Mouse (Mus musculus) C2C12 (cell line): ENCODE measurements around the gene Izumo1. TPM values are rescaled to one million over a fixed set of nuclear protein-coding genes. Genes with fewer than 3 reads are reported as not detected.

Experiments used
- H3K27me3 ChIP-seq: one replicate; pipeline ENCODE4 v1.6.1; 2011; ENCODE audit not compliant: control insufficient read depth, insufficient read depth, insufficient read length
- H3K36me3 ChIP-seq: one replicate; pipeline ENCODE4 v1.6.1; 2011; ENCODE audit not compliant: control insufficient read depth, insufficient read depth
- H3K4me3 ChIP-seq: one replicate; pipeline ENCODE4 v1.5.1; 2011; ENCODE audit warnings: mild to moderate bottlenecking, control low read depth; ENCODE audit not compliant: poor library complexity, insufficient read depth, severe bottlenecking
- H3K79me2 ChIP-seq: one replicate; pipeline ENCODE4 v1.6.1; 2011; ENCODE audit not compliant: control insufficient read depth, insufficient read depth
- H3K79me3 ChIP-seq: one replicate; pipeline ENCODE4 v1.6.1; 2011; ENCODE audit warnings: low read depth, control low read depth
- H3ac ChIP-seq: one replicate; pipeline ENCODE3; 2011; ENCODE audit warnings: low read depth; ENCODE audit not compliant: control insufficient read depth, insufficient read length
- CEBPB ChIP-seq: IDR thresholded peaks from one replicate; pipeline ENCODE4 v1.6.1; 2011; ENCODE audit warnings: low read depth, mild to moderate bottlenecking, control low read depth, moderate library complexity
- CTCF ChIP-seq: IDR thresholded peaks from one replicate; pipeline ENCODE4 v1.5.1; 2011; ENCODE audit not compliant: control insufficient read depth, insufficient read depth, insufficient read length
- FOSL1 ChIP-seq: IDR thresholded peaks from one replicate; pipeline ENCODE4 v1.8.0; 2011; ENCODE audit warnings: mild to moderate bottlenecking, low read length; ENCODE audit not compliant: poor library complexity, insufficient read depth, severe bottlenecking
- MAX ChIP-seq: IDR thresholded peaks from one replicate; pipeline ENCODE4 v1.6.1; 2011; ENCODE audit warnings: mild to moderate bottlenecking, control low read depth
- MYOD1 ChIP-seq: IDR thresholded peaks from one replicate; pipeline ENCODE4 v1.6.1; 2011; ENCODE audit warnings: low read depth; ENCODE audit not compliant: control insufficient read depth, insufficient read length
- MYOG ChIP-seq: IDR thresholded peaks from one replicate; pipeline ENCODE4 v1.6.1; 2011; ENCODE audit not compliant: control insufficient read depth, insufficient read length; ENCODE audit errors: extremely low read depth
- USF1 ChIP-seq: IDR thresholded peaks from one replicate; pipeline ENCODE4 v1.6.1; 2011; ENCODE audit warnings: low read depth, mild to moderate bottlenecking, control low read depth, moderate library complexity
- polyA plus RNA-seq: library from polyadenylated mRNA; unstranded; fragments of >200 nt; fragmentation: generic; extraction: Trizol; gene quantifications from one replicate; pipeline ENCODE4 v1.2.1, GENCODE M21; 2012; ENCODE audit warnings: missing spikeins

Izumo1 gene
- polyA plus RNA-seq, 1 experiment, result not detected

DNA sequence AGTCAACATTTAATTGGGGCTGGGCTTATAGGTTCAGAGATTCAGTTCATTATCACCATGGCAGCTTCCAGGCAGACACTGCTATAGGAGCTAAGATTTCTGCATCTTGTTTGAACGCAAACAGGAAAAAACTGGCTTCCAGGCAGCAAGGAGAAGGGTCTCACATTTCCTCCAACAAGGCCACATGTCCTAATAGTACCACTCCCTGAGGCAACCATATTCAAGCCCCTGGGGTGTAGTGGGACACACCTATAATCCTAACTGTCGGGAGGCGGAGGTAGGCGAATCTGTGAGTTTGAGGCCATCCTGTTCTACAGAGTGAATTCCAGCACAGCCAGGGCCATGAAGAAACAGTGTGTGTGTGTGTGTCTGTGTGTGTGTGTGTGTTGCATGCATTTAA is 26.4 kb upstream of the Izumo1 start:
- H3K36me3 ChIP-seq, result no peaks in the 10 kb centered on the region
- H3K79me2 ChIP-seq, result no peaks in the 10 kb centered on the region
- H3K27me3 ChIP-seq, result no peaks in the 10 kb centered on the region
- no peak overlapping the region for H3K4me3 ChIP-seq
- no peaks in the 10 kb centered on the region for H3K79me3 ChIP-seq
- H3ac ChIP-seq, result no peak overlapping the region
- no peak for TF ChIP-seq USF1
- TF ChIP-seq FOSL1, result no peak
- no peak for TF ChIP-seq MYOD1
- no peak for TF ChIP-seq MYOG
- TF ChIP-seq CTCF, result no peak
- no peak for TF ChIP-seq MAX
- no peak for TF ChIP-seq CEBPB

DNA sequence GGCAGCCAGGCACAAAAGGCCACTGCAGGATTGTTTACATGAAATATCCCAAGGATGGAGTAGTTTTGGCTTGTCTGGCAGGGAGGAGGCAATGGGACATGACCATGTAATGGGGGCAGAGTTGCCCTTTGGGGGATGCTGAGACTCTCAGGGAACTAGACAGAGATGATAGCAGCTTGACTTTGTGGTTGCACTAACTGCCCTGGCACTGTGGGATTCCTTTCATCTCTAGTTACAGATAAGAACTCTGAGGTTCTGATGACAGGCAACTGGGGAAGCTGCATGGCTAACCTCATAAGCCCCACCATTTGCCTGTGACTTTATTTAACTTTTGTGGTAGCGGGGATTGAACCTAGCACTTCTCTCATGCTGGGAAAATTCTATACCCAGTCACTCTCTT is 25.5 kb upstream of the Izumo1 start:
- no peaks in the 10 kb centered on the region for H3K79me3 ChIP-seq
- H3K79me2 ChIP-seq, result no peaks in the 10 kb centered on the region
- H3K4me3 ChIP-seq, result no peak overlapping the region
- no peak overlapping the region for H3ac ChIP-seq
- no peaks in the 10 kb centered on the region for H3K36me3 ChIP-seq
- H3K27me3 ChIP-seq, result no peaks in the 10 kb centered on the region
- no peak for TF ChIP-seq FOSL1
- TF ChIP-seq MYOG, result no peak
- TF ChIP-seq MAX, result no peak
- TF ChIP-seq MYOD1, result no peak
- TF ChIP-seq CTCF, result no peak
- TF ChIP-seq CEBPB, result no peak
- no peak for TF ChIP-seq USF1

DNA sequence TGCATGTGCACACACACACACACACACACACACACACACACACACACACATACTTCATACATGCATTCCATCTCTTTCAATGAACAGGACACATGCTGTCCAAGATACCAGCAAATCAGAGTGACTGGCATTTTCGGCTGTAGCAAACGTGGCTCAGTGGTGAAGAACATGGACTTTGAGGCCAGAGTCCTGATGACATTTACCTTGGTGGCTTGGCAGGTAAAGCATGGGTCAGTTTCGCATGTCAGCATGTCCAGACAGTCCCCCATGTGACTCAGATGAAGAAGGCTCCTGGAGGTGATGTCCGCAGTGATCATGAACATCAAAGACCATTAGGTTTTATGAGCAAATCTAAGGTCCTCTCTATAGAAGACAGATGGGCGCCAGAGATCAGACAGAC is 24.6 kb upstream of the Izumo1 start:
- H3K4me3 ChIP-seq, result no peak overlapping the region
- no peak overlapping the region for H3ac ChIP-seq
- H3K79me3 ChIP-seq, result no peaks in the 10 kb centered on the region
- H3K36me3 ChIP-seq, result no peaks in the 10 kb centered on the region
- H3K79me2 ChIP-seq, result no peaks in the 10 kb centered on the region
- no peaks in the 10 kb centered on the region for H3K27me3 ChIP-seq
- TF ChIP-seq CTCF, result no peak
- TF ChIP-seq MYOD1, result no peak
- no peak for TF ChIP-seq CEBPB
- TF ChIP-seq MYOG, result no peak
- no peak for TF ChIP-seq USF1
- TF ChIP-seq MAX, result no peak
- TF ChIP-seq FOSL1, result no peak

DNA sequence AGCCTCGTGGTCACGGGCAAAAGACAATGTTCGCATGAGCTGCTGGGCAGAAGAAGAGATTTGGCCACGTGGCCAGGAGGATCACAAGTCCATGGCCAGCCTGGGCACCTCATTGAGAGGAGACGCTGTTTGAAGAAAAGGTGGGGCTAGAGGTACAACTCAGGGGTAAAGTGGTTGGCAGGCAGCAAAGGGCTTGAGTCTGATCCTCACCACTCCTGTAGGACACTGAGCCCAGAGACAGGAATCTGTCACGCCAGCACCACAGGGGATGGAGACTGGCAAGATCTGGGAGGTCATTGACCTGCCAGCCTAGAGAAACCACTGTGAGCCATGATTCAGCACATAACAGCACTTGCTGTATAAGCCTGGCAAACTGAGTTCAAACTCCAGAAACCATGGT is 24.1 kb upstream of the Izumo1 start:
- H3K79me2 ChIP-seq, result no peaks in the 10 kb centered on the region
- H3K79me3 ChIP-seq, result no peaks in the 10 kb centered on the region
- no peak overlapping the region for H3K4me3 ChIP-seq
- no peaks in the 10 kb centered on the region for H3K27me3 ChIP-seq
- H3ac ChIP-seq, result no peak overlapping the region
- no peaks in the 10 kb centered on the region for H3K36me3 ChIP-seq
- TF ChIP-seq USF1, result no peak
- TF ChIP-seq MAX, result no peak
- no peak for TF ChIP-seq MYOG
- TF ChIP-seq FOSL1, result no peak
- TF ChIP-seq CTCF, result no peak
- no peak for TF ChIP-seq CEBPB
- TF ChIP-seq MYOD1, result no peak

DNA sequence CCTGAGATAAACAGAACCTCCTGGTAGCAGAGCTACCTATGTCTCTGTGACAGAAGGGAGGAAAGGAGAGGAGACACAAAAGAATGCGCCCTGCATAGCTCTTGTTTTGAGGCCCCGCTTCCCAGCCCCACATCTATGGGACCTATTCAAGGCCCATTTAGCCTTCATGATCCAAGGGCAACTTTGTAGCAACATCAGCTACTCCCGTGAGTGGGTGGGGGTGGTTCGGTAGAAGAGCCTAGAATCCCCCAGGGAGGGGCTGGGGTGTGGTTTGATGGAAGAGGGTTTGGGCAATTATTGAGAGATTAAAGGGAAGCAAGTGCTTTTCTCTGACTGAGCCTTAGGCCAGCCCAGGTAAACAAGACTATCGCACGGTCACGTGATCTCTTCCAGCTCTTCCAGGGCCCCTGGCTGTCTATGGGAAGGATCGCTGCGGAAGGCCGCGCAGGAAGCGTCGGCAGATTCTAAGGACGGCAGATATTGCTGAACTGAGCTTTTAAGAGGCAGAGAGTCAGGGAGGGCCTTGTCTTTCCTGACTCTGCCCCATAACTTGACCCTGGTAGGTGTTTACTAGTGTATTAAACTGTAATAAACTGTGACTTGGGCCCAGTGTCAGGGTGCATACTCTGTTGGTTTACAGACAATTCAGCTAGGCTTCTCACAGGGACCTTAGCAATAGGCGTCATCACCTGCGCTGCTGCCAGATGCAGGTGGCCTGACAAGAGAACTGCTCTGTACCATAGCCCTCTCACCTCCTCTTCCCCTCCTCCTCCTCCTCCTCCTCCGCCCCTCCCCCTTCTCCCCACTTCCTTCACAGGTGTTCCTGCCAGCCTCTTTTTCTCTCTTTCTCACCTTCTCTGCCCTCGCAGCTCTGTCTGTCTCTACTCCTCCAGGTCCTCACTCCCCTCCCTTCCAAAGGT is 22.4 kb upstream of the Izumo1 start:
- Histone ChIP-seq H3K79me3 (no peaks in the 10 kb centered on the region), H3K4me3 (no peak overlapping the region), H3ac (no peak overlapping the region), H3K27me3 (no peaks in the 10 kb centered on the region), H3K79me2 (no peaks in the 10 kb centered on the region), H3K36me3 (no peaks in the 10 kb centered on the region)
- no peak for TF ChIP-seq MAX
- no peak for TF ChIP-seq FOSL1
- TF ChIP-seq MYOG, result no peak

DNA sequence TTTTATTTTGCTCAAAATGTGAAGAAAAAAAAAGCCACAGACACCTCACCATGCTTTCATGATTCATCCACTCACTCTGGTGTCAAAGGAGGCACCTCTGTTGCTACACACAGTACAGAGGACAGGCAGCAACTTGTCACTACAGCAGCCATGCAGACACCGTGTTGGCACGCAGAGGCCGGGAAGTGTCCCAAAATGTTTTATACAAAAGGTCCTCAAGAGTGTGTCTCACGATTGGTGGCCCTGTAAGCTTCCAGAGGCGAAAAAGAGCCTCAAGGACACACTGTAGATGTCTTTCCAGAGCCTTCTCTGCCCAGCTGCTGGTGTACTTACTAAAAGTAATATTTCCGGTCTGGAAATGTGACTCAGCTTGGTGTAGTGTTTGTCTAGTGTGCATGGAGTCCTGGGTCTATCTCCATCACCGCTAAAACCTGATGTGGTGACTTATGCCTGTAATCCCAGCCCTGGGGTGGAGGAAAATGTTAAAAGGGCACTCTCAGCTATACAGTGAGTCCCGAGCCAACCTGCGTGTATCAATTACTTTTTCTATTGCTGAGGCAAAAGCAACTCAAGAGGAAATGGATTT is 15.8 kb upstream of the Izumo1 start:
- Histone ChIP-seq H3K27me3 (no peaks in the 10 kb centered on the region), H3K79me3 (no peaks in the 10 kb centered on the region), H3K4me3 (no peak overlapping the region), H3K79me2 (no peaks in the 10 kb centered on the region), H3ac (no peak overlapping the region), H3K36me3 (no peaks in the 10 kb centered on the region)
- TF ChIP-seq USF1 (no peak), MAX (no peak), MYOD1 (no peak), CEBPB (no peak), MYOG (no peak), CTCF (no peak), FOSL1 (no peak)
